Mouse (Mus musculus): Measurements from ENCODE around the gene Rab23.

Gene Rab23

GRCm38 (mm10) chr1:33719733-33720225 is at the start of gene Rab23:
Gene Rab23 (plus strand): TSS chr1:33719887.
- DNase-seq = peak; percentile 74 to 80

DNA sequence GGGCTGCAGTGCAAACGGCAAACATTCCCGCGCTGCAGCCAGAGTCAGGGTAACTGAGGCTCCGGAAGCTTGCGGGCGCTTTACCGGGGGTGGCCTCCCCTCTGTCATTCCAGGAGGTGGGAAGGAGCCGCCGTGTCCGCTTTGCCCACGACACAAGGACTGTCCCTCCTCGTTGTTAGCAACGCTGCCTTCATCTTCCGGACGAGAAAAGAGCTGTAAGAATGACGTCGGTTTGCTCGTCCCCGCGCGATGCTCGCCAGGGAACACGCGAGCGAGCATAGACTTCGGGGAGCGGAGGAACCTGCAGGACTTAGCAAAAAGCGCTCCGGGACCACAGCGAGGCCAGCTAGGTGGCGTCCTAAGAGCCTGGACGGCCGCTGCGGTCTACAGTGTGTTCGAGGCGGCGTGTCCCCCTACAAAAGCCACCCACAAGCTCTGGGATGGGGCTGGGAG is 49.5 kb upstream of the Rab23 start:
- DNase-seq = peak; percentile 58 to 62

DNA sequence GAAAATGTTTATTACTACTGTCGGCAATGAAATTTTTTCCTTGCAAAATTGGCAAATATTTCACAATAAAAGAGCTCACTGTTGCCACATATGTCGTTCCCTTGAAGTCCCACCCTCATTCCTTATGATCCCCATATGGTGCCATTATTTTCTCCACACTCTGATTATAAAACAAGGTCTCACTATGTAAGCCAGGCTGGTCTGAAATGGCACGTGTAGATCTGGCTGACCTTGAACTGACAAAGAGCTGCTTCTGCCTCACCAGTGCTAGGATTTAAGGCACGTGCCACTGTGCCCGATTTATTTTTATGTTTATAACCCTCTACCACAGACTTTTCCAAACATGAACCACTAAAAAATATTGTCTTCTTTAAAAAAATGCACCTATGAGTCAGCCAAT is 48.2 kb upstream of the Rab23 start:
- DNase-seq = no peak

GRCm38 (mm10) chr1:33672083-33672482 is 47.6 kb upstream of the Rab23 start:
- no peak for DNase-seq

DNA sequence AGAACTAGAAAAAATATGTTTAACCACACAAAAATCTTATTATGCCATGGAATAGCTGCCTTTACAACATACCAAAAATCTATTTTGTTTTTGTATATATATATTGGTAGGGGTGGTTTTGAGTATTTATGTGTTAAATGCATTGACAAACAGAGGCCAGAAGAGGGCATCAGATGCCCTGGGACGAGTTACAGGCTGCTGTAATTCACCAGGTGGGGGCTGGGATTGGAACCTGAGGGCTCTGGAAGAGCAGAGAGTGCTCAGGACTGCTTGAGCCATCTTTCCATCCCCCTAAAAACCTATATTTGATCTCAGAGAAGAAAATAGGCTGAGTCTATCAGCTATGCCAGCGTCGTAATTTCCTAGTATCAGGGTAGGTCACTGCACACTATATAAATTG is 47.2 kb upstream of the Rab23 start:
- peak; percentile 32 to 41 for DNase-seq

GRCm38 (mm10) chr1:33673158-33673960 is 46.3 kb upstream of the Rab23 start:
- DNase-seq = no peak

GRCm38 (mm10) chr1:33680435-33680834 is 39.3 kb upstream of the Rab23 start:
- no peak for DNase-seq

- no peak for DNase-seq
Measured at GRCm38 (mm10) chr1:33680890-33681289, 38.8 kb upstream of the Rab23 start.

- DNase-seq = peak; percentile 44 to 49
Measured at GRCm38 (mm10) chr1:33684459-33684858, 35.2 kb upstream of the Rab23 start.

GRCm38 (mm10) chr1:33688810-33689209 is 30.9 kb upstream of the Rab23 start:
- DNase-seq = no peak

GRCm38 (mm10) chr1:33689446-33690086 is 30.1 kb upstream of the Rab23 start:
- DNase-seq = no peak

- DNase-seq = no peak
Measured at GRCm38 (mm10) chr1:33690087-33690448, 29.6 kb upstream of the Rab23 start.

DNA sequence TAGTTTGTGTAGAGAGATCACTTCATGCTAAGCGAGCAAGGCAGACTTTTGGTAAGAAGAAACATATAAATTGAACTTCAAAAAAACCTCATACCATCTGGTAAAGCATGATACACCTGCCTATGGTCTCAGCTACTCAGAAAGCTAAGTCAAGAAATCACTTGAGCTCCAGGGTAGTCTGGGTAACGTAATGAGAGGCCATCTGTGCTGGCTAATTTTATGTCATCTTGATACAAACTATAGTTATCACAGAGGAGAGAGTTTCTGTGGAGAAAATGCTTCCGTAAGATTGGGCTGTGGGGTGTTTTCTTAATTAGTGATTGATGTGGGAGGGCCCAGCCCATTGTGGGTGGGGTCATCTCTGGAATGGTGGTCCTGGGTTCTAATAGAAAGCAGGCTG is 25.8 kb upstream of the Rab23 start:
- DNase-seq = no peak

DNA sequence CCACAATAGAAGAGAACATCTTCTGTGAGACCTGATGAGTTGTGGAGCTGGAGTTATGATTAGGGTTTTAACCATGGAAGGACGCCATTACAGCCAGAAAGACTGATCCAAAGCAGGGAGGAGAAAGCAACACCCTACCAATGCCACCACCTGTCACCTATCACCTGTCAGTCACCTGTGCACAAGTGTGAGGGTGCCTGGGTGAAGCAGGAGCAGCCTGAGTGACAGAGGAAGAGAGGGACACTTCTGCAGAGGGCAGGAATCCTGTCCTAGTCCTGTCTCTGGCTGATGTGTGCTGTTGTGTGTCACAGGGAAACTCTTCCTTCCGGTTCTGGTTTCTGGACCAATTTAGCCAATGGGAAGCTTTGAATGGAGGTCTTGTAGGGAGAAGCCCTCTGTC is 23.7 kb upstream of the Rab23 start:
- no peak for DNase-seq

GRCm38 (mm10) chr1:33701244-33701643 is 18.4 kb upstream of the Rab23 start:
- no peak for DNase-seq

DNA sequence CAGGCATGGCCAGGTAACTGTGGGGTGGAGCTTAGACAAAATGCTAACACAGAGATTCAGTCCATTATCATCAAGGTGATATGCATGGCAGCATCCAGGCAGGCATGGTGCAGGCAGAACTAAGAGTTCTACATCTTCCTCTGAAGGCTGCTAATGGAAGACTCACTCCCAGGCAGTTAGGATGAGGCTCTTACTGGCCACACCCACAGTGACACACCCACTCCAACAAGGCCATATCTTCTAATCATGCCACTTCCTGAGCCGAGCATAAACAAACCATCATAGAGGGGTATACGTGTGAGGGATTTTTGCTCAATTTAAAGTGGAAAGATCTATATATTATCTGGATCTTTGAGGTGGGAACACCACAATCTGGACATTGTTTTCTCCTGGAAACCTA is 10.1 kb upstream of the Rab23 start:
- no peak for DNase-seq

DNA sequence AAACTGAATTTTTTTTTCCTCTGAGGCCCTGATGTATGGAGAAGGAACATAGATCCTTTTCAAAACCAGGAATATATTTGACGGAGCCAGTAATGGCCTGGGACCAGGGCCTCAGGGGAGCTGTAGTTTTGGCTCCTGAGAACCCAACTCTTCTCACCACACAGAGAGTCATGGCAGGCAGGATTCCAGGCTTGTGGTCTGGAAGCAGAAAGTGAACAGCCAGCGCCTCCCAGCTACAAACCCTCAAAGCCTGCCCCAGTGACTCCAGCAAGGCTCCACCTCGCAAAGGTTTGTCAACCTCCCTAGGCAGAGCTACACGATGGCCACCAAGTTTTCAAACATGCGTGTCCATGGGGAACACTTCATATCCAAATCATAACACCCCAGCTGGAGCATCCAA is 7.7 kb upstream of the Rab23 start:
- no peak for DNase-seq

GRCm38 (mm10) chr1:33714796-33715195 is 4.9 kb upstream of the Rab23 start:
- DNase-seq = no peak

GRCm38 (mm10) chr1:33717636-33718035 is 2.1 kb upstream of the Rab23 start:
- DNase-seq = no peak

- DNase-seq = no peak
Measured at GRCm38 (mm10) chr1:33720231-33720630, 544 bp downstream of the Rab23 start.

GRCm38 (mm10) chr1:33721020-33721419 is 1.3 kb downstream of the Rab23 start:
- DNase-seq = no peak

DNA sequence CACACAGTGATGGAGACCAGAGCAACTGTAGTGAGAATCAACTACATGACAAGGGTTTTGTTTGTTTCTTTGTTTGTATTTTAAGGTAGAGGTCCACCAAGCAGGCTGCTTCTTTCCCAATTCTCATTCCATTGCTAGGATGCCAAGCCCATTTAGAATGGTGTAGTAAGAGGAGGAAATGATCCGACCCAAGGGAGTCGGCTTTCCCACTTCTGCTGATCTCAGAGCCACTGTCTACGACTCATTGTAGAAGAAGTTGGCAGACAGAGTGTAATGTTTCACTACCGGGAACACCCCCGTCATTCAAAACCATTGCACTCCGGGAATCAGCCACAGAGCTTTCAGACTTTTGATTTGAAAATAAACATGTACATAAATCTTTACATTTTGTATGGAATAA is 4.8 kb downstream of the Rab23 start:
- DNase-seq = no peak

DNA sequence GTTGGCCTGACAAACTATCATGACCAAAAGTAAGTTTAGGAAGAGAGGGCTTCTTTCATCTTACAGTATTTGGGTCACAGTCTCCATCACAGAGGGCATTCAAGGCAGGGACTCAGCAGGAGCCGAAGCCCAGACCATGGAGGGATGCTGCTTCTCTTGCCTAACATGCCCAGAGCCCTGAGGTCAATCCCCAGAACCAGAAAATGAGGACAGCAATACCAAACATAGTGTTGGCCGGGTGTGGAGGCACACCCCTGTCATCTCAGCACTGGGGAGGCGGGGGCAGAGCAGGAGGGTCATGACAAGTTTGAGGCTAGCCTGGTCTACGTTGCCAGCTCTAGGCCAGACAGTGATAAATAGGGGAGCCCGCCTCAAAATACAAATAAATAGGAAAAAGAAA is 5.4 kb downstream of the Rab23 start:
- no peak for DNase-seq

DNA sequence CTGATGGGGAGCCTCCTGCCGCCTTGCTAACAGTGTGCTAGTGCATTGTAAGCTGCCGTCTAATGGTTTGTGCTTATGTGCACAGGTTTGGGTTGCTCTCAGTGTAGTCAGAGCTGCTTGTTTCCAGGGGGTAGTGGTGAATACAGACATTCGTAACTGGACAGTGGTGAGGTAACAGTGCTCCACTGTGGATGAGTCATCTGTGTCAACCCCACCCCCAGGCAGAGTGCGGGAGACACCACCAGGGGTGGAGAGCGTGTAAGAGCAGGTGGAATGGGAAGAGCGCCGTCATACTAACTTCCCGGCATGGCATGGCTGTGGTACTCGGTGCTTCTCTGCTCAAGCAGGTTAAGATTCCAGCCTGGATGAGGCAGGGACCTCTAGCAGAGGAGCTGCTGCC is 13.4 kb downstream of the Rab23 start:
- no peak for DNase-seq
